Mouse (Mus musculus): Measurements from ENCODE around the gene Dcdc2a.

Dcdc2a gene

GRCm38 (mm10) chr13:25178236-25179001, 122.6 kb downstream of the Dcdc2a start:
- no peak for DNase-seq (ENCODE audit: low spot score)

DNA sequence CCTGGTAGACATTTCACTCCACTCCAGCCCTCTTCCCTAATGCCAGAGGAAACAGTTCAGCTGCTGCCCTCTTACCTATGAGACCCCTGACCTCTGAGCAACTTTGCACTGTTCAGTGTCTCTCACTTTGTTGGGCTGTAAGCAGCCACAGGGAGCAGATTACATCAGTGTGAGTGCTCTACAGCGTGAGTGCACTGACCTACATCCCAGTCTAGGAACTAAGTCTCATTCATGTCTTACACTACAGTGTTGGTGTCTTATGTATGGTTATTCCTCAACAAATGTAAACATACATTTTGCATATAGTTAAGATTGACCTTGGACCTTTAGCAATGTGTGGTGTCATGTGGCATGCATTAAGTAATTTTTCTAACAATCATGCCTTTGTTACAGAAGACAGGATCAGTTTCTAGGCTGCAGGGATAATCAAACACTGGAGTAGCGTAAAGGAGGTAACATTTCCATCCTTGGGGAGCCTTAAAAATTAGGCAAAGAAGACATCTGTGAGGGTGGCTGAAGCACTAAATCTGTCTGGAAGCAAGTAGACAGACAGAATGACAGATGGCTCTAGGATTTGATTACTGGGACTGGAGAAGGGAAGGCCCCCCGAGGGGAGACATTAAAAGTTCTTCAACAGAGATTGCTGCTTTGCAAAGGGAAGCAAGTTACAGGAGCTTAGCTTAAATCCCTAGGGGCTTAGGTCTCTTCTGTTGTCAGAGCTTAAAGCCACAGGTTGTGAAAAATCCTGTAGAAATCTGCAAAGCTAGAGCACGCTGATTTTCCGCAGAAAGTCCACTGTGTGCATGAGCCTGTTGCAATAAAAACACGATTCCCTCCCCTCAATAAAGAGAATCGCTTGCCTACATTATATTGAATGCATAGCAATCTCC, 130.9 kb downstream of the Dcdc2a start:
- no peak for DNase-seq (ENCODE audit: low spot score)

DNA sequence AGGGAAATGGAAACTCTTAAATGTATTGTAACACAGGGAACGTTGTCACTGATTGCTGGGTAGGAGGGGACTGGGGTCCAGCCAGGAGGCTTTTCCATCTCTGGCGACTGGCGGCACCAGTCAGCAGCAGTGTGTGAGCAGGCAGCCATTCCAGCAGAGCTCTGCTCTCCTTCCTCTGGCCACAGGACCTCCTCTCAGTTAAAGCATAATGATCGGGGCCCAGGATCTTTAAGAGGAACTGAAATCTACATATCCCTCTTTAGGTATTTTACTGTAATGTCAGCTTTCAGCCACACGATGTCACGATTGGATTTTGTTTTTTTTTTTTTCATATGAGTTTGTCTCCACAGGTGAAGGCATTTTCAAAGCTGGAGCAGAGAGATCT, 131.5 kb downstream of the Dcdc2a start:
- no peak for DNase-seq (ENCODE audit: low spot score)

DNA sequence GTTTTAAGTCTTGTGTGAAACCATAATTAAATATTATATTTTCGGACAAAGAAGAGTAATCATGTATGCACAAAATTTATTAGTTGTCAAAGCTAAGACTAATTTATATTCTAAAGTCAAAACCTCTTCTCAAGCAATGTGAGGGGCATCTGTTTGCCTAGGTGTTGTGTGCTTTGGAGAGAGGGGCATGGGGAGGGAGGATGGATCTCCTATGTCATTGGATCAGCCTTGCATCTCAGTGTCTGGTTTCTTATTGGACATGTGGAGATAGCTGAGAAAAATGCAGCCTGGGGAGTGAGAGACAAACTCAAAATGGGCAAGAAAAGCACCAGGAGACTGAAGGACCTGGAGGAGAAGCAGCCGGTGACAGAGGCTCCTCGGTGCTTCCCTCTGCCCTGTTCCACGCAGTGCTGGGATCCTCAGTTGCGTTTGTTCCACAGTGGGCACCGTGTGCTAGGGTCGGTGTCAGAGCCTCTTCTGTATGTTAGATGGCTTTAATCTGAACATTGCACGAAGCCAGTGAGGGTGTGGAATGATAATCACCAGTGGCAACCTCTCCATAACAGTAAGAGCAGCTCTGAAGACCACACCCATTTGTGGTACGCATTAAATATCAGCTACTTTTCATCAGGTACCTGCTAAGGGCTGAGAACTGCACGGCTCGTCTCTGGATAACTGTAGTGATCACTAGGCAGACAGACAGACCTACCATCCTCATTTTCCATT, 133.8 kb downstream of the Dcdc2a start:
- DNase-seq (ENCODE audit: low spot score), result no peak

DNA sequence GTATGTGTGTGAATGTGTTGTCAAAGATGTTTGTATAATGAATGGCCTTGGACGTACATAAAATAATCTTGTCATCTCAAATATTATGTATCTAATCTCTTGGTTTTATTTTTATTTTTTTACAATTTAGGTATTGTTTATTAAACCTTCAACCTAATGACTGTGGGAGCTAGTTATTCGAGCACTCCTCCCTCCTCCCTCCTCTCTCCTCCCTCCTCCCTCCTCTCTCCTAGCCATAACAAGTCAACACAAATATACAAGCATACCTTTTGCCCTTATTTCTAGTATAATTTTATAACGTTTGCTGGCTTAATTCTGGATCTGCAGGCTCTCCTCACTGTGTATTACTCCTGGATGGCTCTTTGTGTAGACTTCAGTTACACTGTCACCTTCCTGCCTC, 134.4 kb downstream of the Dcdc2a start:
- no peak for DNase-seq (ENCODE audit: low spot score)

GRCm38 (mm10) chr13:25195706-25196105, 139.9 kb downstream of the Dcdc2a start:
- DNase-seq (ENCODE audit: low spot score), result no peak

- no peak for DNase-seq (ENCODE audit: low spot score)
These were observed 144.1 kb downstream of the Dcdc2a start for GRCm38 (mm10) chr13:25199916-25200315.

GRCm38 (mm10) chr13:25206950-25207349, 151.1 kb downstream of the Dcdc2a start:
- no peak for DNase-seq (ENCODE audit: low spot score)

DNA sequence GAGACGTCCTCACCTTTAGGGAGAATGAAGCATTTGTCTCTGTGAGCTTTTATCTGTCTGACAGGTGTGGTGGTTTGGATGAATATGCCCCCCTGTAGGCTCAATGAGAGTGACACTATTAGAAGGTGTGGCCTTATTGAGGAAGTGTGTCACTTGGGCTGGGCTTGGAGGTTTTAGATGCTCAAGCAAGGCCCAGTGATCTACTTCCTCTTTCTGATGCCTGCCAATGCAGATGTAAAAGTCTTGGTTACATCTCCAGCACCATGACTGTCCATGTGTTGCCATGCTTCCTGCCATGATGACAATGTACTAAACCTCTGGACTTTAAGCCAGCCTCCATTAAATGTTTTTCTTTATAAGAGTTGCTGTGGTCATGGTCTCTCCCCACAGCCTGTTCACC, 162.6 kb downstream of the Dcdc2a start:
- no peak for DNase-seq (ENCODE audit: low spot score)

- no peak for DNase-seq (ENCODE audit: low spot score)
These were observed 164.5 kb downstream of the Dcdc2a start for GRCm38 (mm10) chr13:25220186-25220787.

- no peak for DNase-seq (ENCODE audit: low spot score)
These were observed 196.1 kb downstream of the Dcdc2a start for GRCm38 (mm10) chr13:25251893-25252292.

- DNase-seq (ENCODE audit: low spot score), result no peak
These were observed 198.9 kb downstream of the Dcdc2a start for GRCm38 (mm10) chr13:25254478-25255263.

- DNase-seq (ENCODE audit: low spot score), result no peak
These were observed 201.8 kb downstream of the Dcdc2a start for GRCm38 (mm10) chr13:25257608-25258007.

Measured in testis, postnatal 14 days (tissue).